Mouse (Mus musculus): ENCODE measurements around the gene Adprhl2. TPM values are rescaled to one million over a fixed set of nuclear protein-coding genes. Genes with fewer than 3 reads are reported as not detected.

Adprhl2 gene
- polyA plus RNA-seq, 2 experiments: 59.9 to 66.3 TPM

DNA sequence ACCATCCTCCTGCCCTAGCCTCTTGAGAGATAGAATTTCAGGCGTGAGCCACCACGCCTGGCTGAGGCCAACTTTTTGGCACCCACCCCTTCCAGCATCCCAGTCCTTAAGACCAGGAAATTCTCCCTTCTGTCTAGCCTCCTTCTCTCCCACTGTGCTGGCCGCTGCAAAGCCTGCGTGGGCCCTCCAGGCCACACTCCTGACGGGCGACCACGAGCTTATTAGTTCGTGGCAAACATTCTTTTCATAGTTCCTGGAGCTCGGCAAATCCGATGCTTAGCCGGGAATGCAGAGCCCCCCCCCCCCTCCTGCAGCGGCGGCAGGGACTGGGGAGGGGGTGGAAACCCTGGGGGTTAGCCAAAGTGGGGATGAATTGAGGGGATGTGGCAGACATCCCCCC is 30.3 kb downstream of the Adprhl2 start:
- WGBS: 19% methylated on average over 11 of the region's 13 CpGs
- Histone ChIP-seq H3K4me1 (ENCODE audit: control insufficient read depth, insufficient read depth, low read length) (peaks cover 29% of the 10 kb centered on the region), H3K27me3 (ENCODE audit: control insufficient read depth, insufficient read depth, low read length) (peaks cover 13% of the 10 kb centered on the region), H3K36me3 (ENCODE audit: control insufficient read depth, insufficient read depth, low read length) (no peaks in the 10 kb centered on the region; the same call in 1 of the 2 replicates), H3K4me3 (replicated peaks; ENCODE audit: low read length) (no peak overlapping the region), H3K9me3 (ENCODE audit: control insufficient read depth, low read length) (no peaks in the 10 kb centered on the region), H3K4me2 (replicated peaks; ENCODE audit: low read depth, low read length, severe bottlenecking) (peak overlapping the region; percentile 32; the same call in 1 of the 2 replicates), H3K9ac (ENCODE audit: low read depth, low read length, severe bottlenecking) (peak overlapping the region; percentile 12; the same call in 1 of the 2 replicates), H3K27ac (replicated peaks; ENCODE audit: low read depth, low read length) (no peak overlapping the region)
- no peak for TF ChIP-seq POLR2A (IDR thresholded peaks at IDR 0.05; ENCODE audit: borderline replicate concordance, extremely low read depth, insufficient read depth, insufficient read length)
- DNase-seq (ENCODE audit: low spot score) (no peak), ATAC-seq (ENCODE audit: low FRiP score, low read depth) (no peak)

DNA sequence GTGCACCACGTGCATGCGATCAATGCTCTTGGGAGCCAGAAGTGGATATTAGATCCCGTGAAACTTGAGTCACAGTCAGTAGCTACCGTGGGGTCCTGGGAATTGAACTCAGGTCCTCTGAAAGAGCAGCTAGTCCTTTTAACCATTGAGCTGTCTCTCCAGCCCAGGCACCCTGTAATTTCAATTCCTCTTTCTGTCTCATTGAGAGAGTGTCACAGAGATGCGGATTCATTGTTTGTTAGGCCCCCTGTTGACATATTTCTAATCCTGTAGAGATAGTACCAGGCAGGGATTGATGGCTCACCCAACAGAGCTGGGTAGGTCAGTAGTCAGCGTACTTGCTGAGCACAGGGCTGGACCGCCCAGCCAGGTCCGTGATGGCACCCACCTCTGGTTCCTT is 31.2 kb downstream of the Adprhl2 start:
- H3K9ac ChIP-seq (ENCODE audit: low read depth, low read length, severe bottlenecking): no peak overlapping the region
- DNase-seq (ENCODE audit: low spot score) (no peak), ATAC-seq (ENCODE audit: low FRiP score, low read depth) (no peak)
- H3K27ac ChIP-seq (replicated peaks; ENCODE audit: low read depth, low read length): no peak overlapping the region
- no peaks in the 10 kb centered on the region; the same call in 1 of the 2 replicates for H3K36me3 ChIP-seq (ENCODE audit: control insufficient read depth, insufficient read depth, low read length)
- peaks cover 17% of the 10 kb centered on the region for H3K27me3 ChIP-seq (ENCODE audit: control insufficient read depth, insufficient read depth, low read length)
- H3K4me2 ChIP-seq (replicated peaks; ENCODE audit: low read depth, low read length, severe bottlenecking): no peak overlapping the region
- 83% methylated on average over 8 of the region's 8 CpGs for WGBS
- H3K4me1 ChIP-seq (ENCODE audit: control insufficient read depth, insufficient read depth, low read length): peaks cover 25% of the 10 kb centered on the region
- no peaks in the 10 kb centered on the region for H3K9me3 ChIP-seq (ENCODE audit: control insufficient read depth, low read length)
- no peak overlapping the region for H3K4me3 ChIP-seq (replicated peaks; ENCODE audit: low read length)
- TF ChIP-seq POLR2A (IDR thresholded peaks at IDR 0.05; ENCODE audit: borderline replicate concordance, extremely low read depth, insufficient read depth, insufficient read length): no peak

DNA sequence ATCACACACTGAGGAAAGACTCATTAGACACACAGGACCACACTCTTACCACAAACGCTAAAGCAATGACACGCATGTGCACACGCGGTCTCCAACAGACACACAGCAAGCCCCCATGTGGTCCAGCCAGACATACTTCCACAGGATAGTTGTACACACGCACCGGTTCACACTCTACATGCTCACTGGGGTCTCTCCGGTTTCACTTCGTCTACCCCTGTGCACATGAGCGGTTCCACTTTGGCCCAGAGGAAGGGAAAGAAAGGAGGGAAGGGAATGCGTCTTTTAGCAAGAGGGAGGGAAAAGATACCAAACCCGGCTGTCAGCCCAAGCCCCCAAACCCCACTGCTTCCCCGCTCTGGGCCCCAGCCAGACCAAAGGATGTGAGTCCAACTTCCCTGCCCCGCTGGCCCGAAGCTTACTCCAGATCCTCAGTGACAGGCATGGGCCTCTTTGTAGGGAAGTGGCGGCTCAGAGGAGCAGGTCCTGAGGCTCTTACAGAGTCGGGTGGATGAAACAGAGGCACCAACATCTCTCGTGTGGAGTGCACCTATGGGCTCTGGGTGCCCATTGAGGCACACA is 33.3 kb downstream of the Adprhl2 start:
- ATAC-seq (ENCODE audit: low FRiP score, low read depth) (peak; percentile 32; the same call in 1 of the 2 replicates), DNase-seq (ENCODE audit: low spot score) (no peak)
- Histone ChIP-seq H3K4me2 (replicated peaks; ENCODE audit: low read depth, low read length, severe bottlenecking) (peak overlapping the region; percentile 55), H3K9me3 (ENCODE audit: control insufficient read depth, low read length) (no peaks in the 10 kb centered on the region), H3K4me3 (replicated peaks; ENCODE audit: low read length) (peak overlapping the region; percentile 56), H3K4me1 (ENCODE audit: control insufficient read depth, insufficient read depth, low read length) (peaks cover 25% of the 10 kb centered on the region), H3K27ac (replicated peaks; ENCODE audit: low read depth, low read length) (no peak overlapping the region; the same call in 1 of the 2 replicates), H3K36me3 (ENCODE audit: control insufficient read depth, insufficient read depth, low read length) (no peaks in the 10 kb centered on the region; the same call in 1 of the 2 replicates), H3K9ac (ENCODE audit: low read depth, low read length, severe bottlenecking) (peak overlapping the region; percentile 65), H3K27me3 (ENCODE audit: control insufficient read depth, insufficient read depth, low read length) (peaks cover 17% of the 10 kb centered on the region)
- TF ChIP-seq POLR2A (IDR thresholded peaks at IDR 0.05; ENCODE audit: borderline replicate concordance, extremely low read depth, insufficient read depth, insufficient read length): no peak
- 39% methylated on average over 16 of the region's 17 CpGs for WGBS

DNA sequence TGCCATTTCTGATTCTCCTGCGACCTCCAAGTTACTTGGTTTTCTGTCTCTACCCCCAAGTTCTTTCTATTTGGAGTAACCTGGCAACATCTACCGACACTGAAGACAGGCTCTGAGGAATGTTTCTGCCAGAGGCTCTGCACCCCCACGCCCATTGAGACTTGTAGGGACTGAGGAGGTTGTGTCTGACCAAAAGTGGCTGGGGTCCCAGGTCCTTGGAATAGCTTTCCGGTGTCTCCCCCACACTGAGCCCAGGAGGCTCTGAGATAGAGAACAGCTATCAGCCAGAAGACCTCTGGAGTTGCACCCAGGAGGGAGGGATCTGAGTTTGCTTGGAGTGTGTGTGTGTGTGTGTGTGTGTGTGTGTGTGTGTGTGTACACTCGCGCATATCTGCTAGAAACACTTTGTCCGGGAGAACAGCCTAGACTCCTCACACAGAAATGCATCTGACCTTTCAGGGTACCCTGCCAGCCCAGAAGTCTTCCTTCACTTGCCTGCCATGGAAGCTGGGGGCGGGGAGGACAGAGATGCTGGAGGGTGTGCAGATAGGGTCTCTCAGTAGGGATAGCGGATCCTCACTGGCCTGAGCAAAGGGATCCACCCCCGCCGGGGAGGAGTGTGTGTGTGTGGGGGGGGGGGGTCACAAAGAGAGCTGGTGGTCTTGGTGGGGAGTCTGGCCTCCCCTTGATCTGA is 34.1 kb downstream of the Adprhl2 start:
- H3K4me3 ChIP-seq (replicated peaks; ENCODE audit: low read length): peak overlapping the region; percentile 56
- peak overlapping the region; percentile 65 for H3K9ac ChIP-seq (ENCODE audit: low read depth, low read length, severe bottlenecking)
- H3K9me3 ChIP-seq (ENCODE audit: control insufficient read depth, low read length): no peaks in the 10 kb centered on the region
- H3K36me3 ChIP-seq (ENCODE audit: control insufficient read depth, insufficient read depth, low read length): no peaks in the 10 kb centered on the region
- peak overlapping the region; percentile 55 for H3K4me2 ChIP-seq (replicated peaks; ENCODE audit: low read depth, low read length, severe bottlenecking)
- DNase-seq (ENCODE audit: low spot score): no peak
- no peak for TF ChIP-seq POLR2A (IDR thresholded peaks at IDR 0.05; ENCODE audit: borderline replicate concordance, extremely low read depth, insufficient read depth, insufficient read length)
- H3K27ac ChIP-seq (replicated peaks; ENCODE audit: low read depth, low read length): peak overlapping the region; percentile 73
- ATAC-seq (ENCODE audit: low FRiP score, low read depth): 0 out of 2 replicates have a peak, but pooled peaks have one; percentile 13
- H3K27me3 ChIP-seq (ENCODE audit: control insufficient read depth, insufficient read depth, low read length): peaks cover 17% of the 10 kb centered on the region
- peaks cover 27% of the 10 kb centered on the region for H3K4me1 ChIP-seq (ENCODE audit: control insufficient read depth, insufficient read depth, low read length)
- WGBS: 34% methylated on average over 11 of the region's 11 CpGs

DNA sequence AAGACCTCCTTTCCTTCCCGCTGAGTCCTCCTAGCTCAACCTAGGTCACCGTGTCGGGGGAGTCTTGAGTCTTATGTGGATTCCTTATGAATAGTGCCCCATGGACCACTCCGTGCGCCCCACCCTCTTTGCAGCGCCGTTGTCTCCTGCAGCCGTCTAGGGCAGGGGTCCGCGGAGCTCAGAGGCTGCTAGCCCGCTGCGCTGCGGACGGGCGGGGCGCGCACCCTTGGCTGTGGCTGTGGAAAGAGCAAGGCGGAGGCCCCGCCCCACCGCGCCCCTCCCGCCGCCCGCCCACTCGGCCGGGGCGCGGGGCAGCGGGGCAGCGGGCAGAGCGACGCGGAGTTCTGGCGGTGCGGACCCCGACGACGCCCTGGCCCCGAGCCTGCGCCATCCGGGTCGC is 35.0 kb downstream of the Adprhl2 start, which contains the start of gene Col8a2:
Col8a2 (plus strand) TSS at position 302 of the 400 bp plus-strand sequence.
- H3K9ac ChIP-seq (ENCODE audit: low read depth, low read length, severe bottlenecking): peak within 1 kb of the TSS; percentile 65
- no peak for TF ChIP-seq POLR2A (IDR thresholded peaks at IDR 0.05; ENCODE audit: borderline replicate concordance, extremely low read depth, insufficient read depth, insufficient read length)
- H3K4me1 ChIP-seq (ENCODE audit: control insufficient read depth, insufficient read depth, low read length): peaks cover 34% of the 10 kb centered on the region
- no peaks in the 10 kb centered on the region for H3K9me3 ChIP-seq (ENCODE audit: control insufficient read depth, low read length)
- H3K27ac ChIP-seq (replicated peaks; ENCODE audit: low read depth, low read length): peak within 1 kb of the TSS; percentile 73
- H3K4me3 ChIP-seq (replicated peaks; ENCODE audit: low read length): peak within 1 kb of the TSS; percentile 56
- peak; percentile 47 for ATAC-seq (ENCODE audit: low FRiP score, low read depth)
- peak; percentile 27 for DNase-seq (ENCODE audit: low spot score)
- H3K4me2 ChIP-seq (replicated peaks; ENCODE audit: low read depth, low read length, severe bottlenecking): peak within 1 kb of the TSS; percentile 55
- 3% methylated on average over 18 of the region's 42 CpGs for WGBS
- peaks cover 17% of the 10 kb centered on the region for H3K27me3 ChIP-seq (ENCODE audit: control insufficient read depth, insufficient read depth, low read length)
- H3K36me3 ChIP-seq (ENCODE audit: control insufficient read depth, insufficient read depth, low read length): no peaks in the 10 kb centered on the region

Measured in limb, embryonic 14.5 days (tissue).